Mouse (Mus musculus): ENCODE measurements at regions not wholly inside any gene's neighbourhood (a gene's known extent, or its start where the extent isn't known, plus 50 kb on each side); places are given as distances from the start of the nearest gene placed in this dataset.

- peak; percentile 13 for DNase-seq
Observed at GRCm38 (mm10) chr12:56275556-56276242, 70.0 kb downstream of the Mbip start.

- DNase-seq, result no peak
Observed at GRCm38 (mm10) chr12:56265049-56265448, 80.6 kb downstream of the Mbip start.

- no peak for DNase-seq
Observed at GRCm38 (mm10) chr12:56261471-56261870, 84.2 kb downstream of the Mbip start.

GRCm38 (mm10) chr12:56258401-56259050, 87.2 kb downstream of the Mbip start:
- DNase-seq, result no peak

- no peak for DNase-seq
Observed at GRCm38 (mm10) chr12:56256243-56256881, 89.3 kb downstream of the Mbip start.

- no peak for DNase-seq
Observed at GRCm38 (mm10) chr12:56252612-56253444, 92.9 kb downstream of the Mbip start.

- DNase-seq, result no peak
Observed at GRCm38 (mm10) chr12:56250262-56250661, 95.4 kb downstream of the Mbip start.

GRCm38 (mm10) chr12:56246406-56246805, 99.3 kb downstream of the Mbip start:
- DNase-seq, result no peak

- no peak for DNase-seq
Observed at GRCm38 (mm10) chr12:56242803-56243202, 102.9 kb downstream of the Mbip start.

GRCm38 (mm10) chr12:56241735-56242134, 104.0 kb downstream of the Mbip start:
- peak; percentile 22 for DNase-seq

GRCm38 (mm10) chr12:56240206-56240605, 105.5 kb downstream of the Mbip start:
- no peak for DNase-seq

- DNase-seq, result no peak
Observed at GRCm38 (mm10) chr12:56234571-56234970, 111.1 kb downstream of the Mbip start.

- DNase-seq, result no peak
Observed at GRCm38 (mm10) chr12:56233209-56233608, 112.5 kb downstream of the Mbip start.

- DNase-seq, result no peak
Observed at GRCm38 (mm10) chr12:56224142-56224895, 121.4 kb downstream of the Mbip start.

- DNase-seq, result no peak
Observed at GRCm38 (mm10) chr12:56193524-56193923, 152.2 kb downstream of the Mbip start.

GRCm38 (mm10) chr12:56189562-56189961, 156.1 kb downstream of the Mbip start:
- DNase-seq, result no peak

- DNase-seq, result no peak
Observed at GRCm38 (mm10) chr12:56160736-56161135, 185.0 kb downstream of the Mbip start.

- DNase-seq, result no peak
Observed at GRCm38 (mm10) chr12:56144359-56144758, 201.3 kb downstream of the Mbip start.

- DNase-seq, result no peak
Observed at GRCm38 (mm10) chr12:56143789-56144188, 201.9 kb downstream of the Mbip start.

- DNase-seq, result no peak
Observed at GRCm38 (mm10) chr12:56114446-56114845, 231.2 kb downstream of the Mbip start.

- DNase-seq, result no peak
Observed at GRCm38 (mm10) chr12:56081406-56081805, 245.3 kb downstream of the Brms1l start.

GRCm38 (mm10) chr12:56064183-56064582, 228.1 kb downstream of the Brms1l start:
- DNase-seq, result no peak

Data from right cerebral cortex, postnatal 14 days (tissue).